Mouse (Mus musculus) lung, postnatal 0 days (tissue): ENCODE measurements around the gene 2010111I01Rik.

ENCODE experiments used
- CTCF ChIP-seq: IDR thresholded peaks from 2 replicates; pipeline ENCODE4 v1.5.1; 2016; ENCODE audit warnings: antibody characterized with exemption, mild to moderate bottlenecking
- EP300 ChIP-seq: IDR thresholded peaks from 2 replicates; pipeline ENCODE4 v1.6.1; 2016; ENCODE audit warnings: antibody characterized with exemption, mild to moderate bottlenecking, control low read depth

- no peak for TF ChIP-seq EP300
- no peak for TF ChIP-seq CTCF
Measured at GRCm38 (mm10) chr13:63247041-63247440, 282.3 kb downstream of the 2010111I01Rik start.
